Mouse (Mus musculus) heart, adult 2 months (tissue): ENCODE results near the gene Rassf5. TPM values are rescaled to one million over a fixed set of nuclear protein-coding genes. Genes with fewer than 3 reads are reported as not detected.

Experiments used
- DNase-seq, 2 experiments: peaks; one replicate each; pipeline ENCODE4 v3.0.0; 2021
- H3K27ac ChIP-seq: fragments of 200-600 bp; 2 replicates; pipeline ENCODE4 v1.8.1; 2022
- H3K27me3 ChIP-seq: fragments of 200-500 bp; 2 replicates; pipeline ENCODE4 v1.6.1; 2012; ENCODE audit warnings: mild to moderate bottlenecking, low read length, inconsistent platforms, mixed read lengths; ENCODE audit not compliant: control insufficient read depth, insufficient read depth
- H3K36me3 ChIP-seq: fragments of 200-500 bp; 2 replicates; pipeline ENCODE4 v1.6.1; 2012; ENCODE audit warnings: low read length, inconsistent platforms; ENCODE audit not compliant: control insufficient read depth, insufficient read depth
- H3K4me1 ChIP-seq: fragments of 200-500 bp; 2 replicates; pipeline ENCODE4 v1.6.1; 2011; ENCODE audit warnings: low read length; ENCODE audit not compliant: control insufficient read depth, insufficient read depth
- H3K4me3 ChIP-seq: fragments of 200-600 bp; 2 replicates; pipeline ENCODE4 v1.8.1; 2022
- H3K79me2 ChIP-seq: fragments of 200-500 bp; replicated peaks from 2 replicates; pipeline ENCODE4 v1.6.1; 2012; ENCODE audit warnings: mild to moderate bottlenecking, inconsistent platforms, low read length, moderate library complexity, mixed read lengths; ENCODE audit not compliant: control insufficient read depth, insufficient read depth
- H3K9ac ChIP-seq: fragments of 200-500 bp; 2 replicates; pipeline ENCODE4 v1.6.1; 2012; ENCODE audit warnings: low read depth, mild to moderate bottlenecking, control low read depth, inconsistent platforms, low read length, mixed read lengths
- CTCF ChIP-seq: fragments of 200-600 bp; IDR thresholded peaks from 2 replicates; pipeline ENCODE4 v1.8.1; 2022; ENCODE audit warnings: antibody characterized with exemption, mild to moderate bottlenecking, moderate library complexity
- EP300 ChIP-seq: fragments of 200-500 bp; IDR thresholded peaks from 2 replicates; pipeline ENCODE4 v1.6.1; 2011; ENCODE audit warnings: low read depth, low read length, control low read depth; ENCODE audit not compliant: insufficient read depth
- POLR2A ChIP-seq: fragments of 200-500 bp; IDR thresholded peaks from 2 replicates; pipeline ENCODE4 v1.6.1; 2011; ENCODE audit warnings: mild to moderate bottlenecking, low read depth, low read length, control low read depth; ENCODE audit not compliant: insufficient read depth
- WGBS: fragments of 180-500 bp; shearing (Covaris S2); methylation state at CpG from one replicate; pipeline ENCODE4 v1.1.7; 2018; 5-methylcytosine and 5-hydroxymethylcytosine counted together
- intact Hi-C: fragments of 180-260 bp; cut with DNase I; formaldehyde crosslinking; loops from one replicate; pipeline ENCODE4 v1.15.1; 2025
- polyA plus RNA-seq: library from polyadenylated mRNA; depleted of rRNA; stranded (reverse); fragments of >200 nt; gene quantifications from 2 replicates; pipeline ENCODE4 v1.2.3, GENCODE M21; 2012
- total RNA-seq, 2 experiments: library from RNA; stranded (reverse); gene quantifications; 2 replicates each; pipeline ENCODE4 v1.2.3; 2021

The Rassf5 gene
- total and polyA plus RNA-seq, 3 experiments: 1.7 to 2.3 (median 2.0) TPM

- 35% methylated on average over 4 of the region's 4 CpGs for WGBS
- H3K27ac ChIP-seq: peak within 1 kb of the TSS; percentile 43
- intact Hi-C loops: loop anchor here (10.0 kb wide), 1 partner anchor 385 kb away; no protein-coding TSS in a partner anchor
Observed at GRCm38 (mm10) chr1:131279456-131279776, 34.4 kb upstream of the Rassf5 start, which contains the start of gene Ikbke. TSS of gene Ikbke (minus strand) at chr1:131279606.

GRCm38 (mm10) chr1:131278606-131279455 lies 33.8 kb upstream of the Rassf5 start:
- intact Hi-C loops: loop anchor here (10.0 kb wide), 1 partner anchor 386 kb away; no protein-coding TSS in a partner anchor
- Histone ChIP-seq H3K9ac (peak overlapping the region; percentile 1; the same call in 1 of the 2 replicates), H3K36me3 (no peaks in the 10 kb centered on the region), H3K4me3 (peak overlapping the region; percentile 36), H3K27ac (peak overlapping the region; percentile 43), H3K79me2 (no peaks in the 10 kb centered on the region), H3K4me1 (no peaks in the 10 kb centered on the region), H3K27me3 (no peaks in the 10 kb centered on the region)
- no peak for TF ChIP-seq POLR2A
- TF ChIP-seq CTCF: no peak
- TF ChIP-seq EP300: no peak
- WGBS: 36% methylated on average over 8 of the region's 8 CpGs
- peak; percentile 26 to 39 for DNase-seq

More at GRCm38 (mm10) chr1:131279456-131279776, 34.4 kb upstream of the Rassf5 start, which contains the start of gene Ikbke:
- TF ChIP-seq POLR2A (no peak), CTCF (no peak), EP300 (no peak)
- Histone ChIP-seq H3K4me3 (peak within 1 kb of the TSS; percentile 36), H3K9ac (peak within 1 kb of the TSS; percentile 1; the same call in 1 of the 2 replicates), H3K79me2 (no peaks in the 10 kb centered on the region), H3K27me3 (no peaks in the 10 kb centered on the region), H3K4me1 (no peaks in the 10 kb centered on the region), H3K36me3 (no peaks in the 10 kb centered on the region)
- DNase-seq: no peak

GRCm38 (mm10) chr1:131276831-131277230 lies 31.8 kb upstream of the Rassf5 start:
- intact Hi-C loops: loop anchor here (10.0 kb wide), 1 partner anchor 388 kb away; no protein-coding TSS in a partner anchor
- H3K9ac ChIP-seq: no peak overlapping the region
- TF ChIP-seq POLR2A: no peak
- TF ChIP-seq EP300: no peak
- no peak for TF ChIP-seq CTCF

GRCm38 (mm10) chr1:131275577-131275976 lies 30.5 kb upstream of the Rassf5 start:
- H3K27me3 ChIP-seq: no peaks in the 10 kb centered on the region
- H3K36me3 ChIP-seq: no peaks in the 10 kb centered on the region
- intact Hi-C loops: loop anchor here (10.0 kb wide), 1 partner anchor 389 kb away; no protein-coding TSS in a partner anchor
- no peak overlapping the region for H3K27ac ChIP-seq
- H3K9ac ChIP-seq: no peak overlapping the region
- H3K4me1 ChIP-seq: no peaks in the 10 kb centered on the region
- TF ChIP-seq POLR2A (no peak), CTCF (no peak), EP300 (no peak)
- WGBS: 78% methylated on average over 14 of the region's 14 CpGs
- no peak for DNase-seq
- H3K4me3 ChIP-seq: no peak overlapping the region
- H3K79me2 ChIP-seq: no peaks in the 10 kb centered on the region

More at GRCm38 (mm10) chr1:131276831-131277230, 31.8 kb upstream of the Rassf5 start:
- no peaks in the 10 kb centered on the region for H3K4me1 ChIP-seq
- H3K27me3 ChIP-seq: no peaks in the 10 kb centered on the region
- no peaks in the 10 kb centered on the region for H3K79me2 ChIP-seq
- H3K27ac ChIP-seq: no peak overlapping the region
- H3K36me3 ChIP-seq: no peaks in the 10 kb centered on the region
- DNase-seq: no peak
- H3K4me3 ChIP-seq: no peak overlapping the region

- 42% methylated on average over 22 of the region's 22 CpGs for WGBS
- no peaks in the 10 kb centered on the region for H3K79me2 ChIP-seq
- DNase-seq: no peak
- no peaks in the 10 kb centered on the region for H3K36me3 ChIP-seq
- H3K27ac ChIP-seq: no peak overlapping the region
- H3K9ac ChIP-seq: no peak overlapping the region
- H3K4me3 ChIP-seq: no peak overlapping the region
- H3K4me1 ChIP-seq: no peaks in the 10 kb centered on the region
- no peaks in the 10 kb centered on the region for H3K27me3 ChIP-seq
- intact Hi-C loops: loop anchor here (10.0 kb wide), 1 partner anchor 390 kb away; no protein-coding TSS in a partner anchor
- no peak for TF ChIP-seq EP300
- no peak for TF ChIP-seq CTCF
- no peak for TF ChIP-seq POLR2A
Observed at GRCm38 (mm10) chr1:131274725-131275539, 29.9 kb upstream of the Rassf5 start.
